Mouse (Mus musculus) olfactory bulb, adult 2 months (tissue): Measurements from ENCODE around the gene Bsnd.

Source experiments
- CTCF ChIP-seq: fragments of 200-500 bp; IDR thresholded peaks from 2 replicates; pipeline ENCODE4 v1.5.1; 2012; ENCODE audit warnings: low read depth, mild to moderate bottlenecking, low read length, moderate library complexity; ENCODE audit not compliant: insufficient read depth
- POLR2A ChIP-seq: fragments of 200-500 bp; IDR thresholded peaks from 2 replicates; pipeline ENCODE4 v1.6.1; 2012; ENCODE audit warnings: mild to moderate bottlenecking, low read depth, low read length, moderate library complexity; ENCODE audit not compliant: insufficient read depth

- no peak for TF ChIP-seq POLR2A
- no peak for TF ChIP-seq CTCF
These were observed 29.6 kb downstream of the Bsnd start for GRCm38 (mm10) chr4:106462524-106462923.
